Comparison of ENCODE assay signal across 11 mouse cellular contexts in the genomic region with DNA sequence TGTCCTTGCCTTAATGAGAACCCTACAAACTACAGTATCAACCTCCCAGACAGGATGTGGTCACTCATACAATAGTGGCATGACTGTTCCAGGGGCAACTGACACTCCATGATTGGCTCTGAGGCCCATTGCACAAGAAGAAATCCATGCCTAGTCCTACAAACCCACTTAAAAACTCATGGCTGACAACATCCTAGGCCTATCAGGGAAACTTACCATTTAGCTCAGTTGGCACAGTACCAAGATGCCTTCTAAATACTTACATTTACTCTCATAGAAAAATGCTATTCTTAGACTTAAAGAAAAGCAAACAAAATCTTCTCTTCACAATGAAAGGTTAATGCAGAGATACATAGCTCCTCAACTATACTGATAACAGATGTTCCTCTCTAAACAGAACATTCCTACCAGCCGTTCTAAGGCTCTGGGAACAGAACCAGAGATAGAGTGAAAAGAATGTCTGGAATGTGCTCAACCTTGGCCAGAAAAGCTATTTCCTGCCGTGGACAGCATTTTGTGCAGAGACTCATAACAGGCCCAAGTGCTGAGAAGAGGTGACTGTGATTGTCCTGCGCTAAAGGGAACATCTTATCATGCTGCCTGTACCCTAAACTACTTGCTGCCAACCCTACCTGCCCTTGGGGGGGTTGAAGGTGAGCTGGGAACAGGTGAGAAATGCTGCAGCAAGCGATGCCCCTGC. TPM values are rescaled to one million over a fixed set of nuclear protein-coding genes. Genes with fewer than 3 reads are reported as not detected.
DNase-seq lines count a peak whose midpoint lies in the region; ATAC-seq and TF ChIP-seq lines count a peak whose summit lies in the region.
"Had no signal": no experiment of that assay in that cellular context is flagged by ENCODE, and none has a peak within 500 bp of the region (broad histone marks: within the 10 kb centered on the region; RNA-seq: fewer than 3 reads in every experiment).

No protein-coding gene starts in this region.

- TF ChIP-seq CTCF in kidney, adult 2 months (conservative IDR thresholded peaks at IDR 0.05; ENCODE audit: insufficient read depth, insufficient read length, low read depth, low read length), result no peak
- no peak for TF ChIP-seq CTCF in layer of hippocampus, adult 2 months (conservative IDR thresholded peaks at IDR 0.05)
- no peak for TF ChIP-seq CTCF in thymus, adult 2 months (IDR thresholded peaks at IDR 0.05; ENCODE audit: borderline replicate concordance, control insufficient read depth, extremely low read depth, insufficient read depth, low read length, poor library complexity)

- intact Hi-C loops in heart, postnatal 10 days (cut with DNase I), result loop anchor here (2.0 kb wide), 1 partner anchor 38 kb away; no protein-coding TSS in a partner anchor

- 0 out of 2 replicates have a peak, but pooled peaks have one; percentile 28 for ATAC-seq in megakaryocyte progenitor cell, adult 5-6 weeks (replicated peaks; ENCODE audit: poor library complexity)

- no peak for TF ChIP-seq POLR2A in kidney, adult 2 months (IDR thresholded peaks at IDR 0.05; ENCODE audit: low read depth, low read length)
- no peak for TF ChIP-seq POLR2A in thymus, adult 2 months (IDR thresholded peaks at IDR 0.05; ENCODE audit: control insufficient read depth, extremely low read depth, insufficient read depth, low read length, poor library complexity)

- peak; percentile 60 for DNase-seq in kidney, adult 2 months
- DNase-seq in kidney, adult 11 months, result no peak
- DNase-seq in embryo, embryonic 11 days, result peak; percentile 11
- peak; percentile 63 to 66 for DNase-seq in heart, postnatal 10 days
- no peak for DNase-seq in layer of hippocampus, adult 2 months (ENCODE audit: low spot score in 2 of 2)
- no peak for DNase-seq in thymus, adult 2 months
- no peak for DNase-seq in layer of hippocampus, postnatal 10 days (ENCODE audit: low spot score in 2 of 2)
- DNase-seq: cerebellum, adult 11 months had no signal

- H3K27me3 ChIP-seq in kidney, adult 2 months (replicated peaks; ENCODE audit: control insufficient read depth, insufficient read depth, low read length), result no peaks in the 10 kb centered on the region
- H3K27me3 ChIP-seq in thymus, adult 2 months (ENCODE audit: control insufficient read depth, insufficient read depth, low read length), result no peaks in the 10 kb centered on the region

- H3K4me3 ChIP-seq in kidney, adult 2 months (ENCODE audit: insufficient read depth, low read depth, low read length), result no peak overlapping the region
- H3K4me3 ChIP-seq in layer of hippocampus, adult 2 months, result no peak overlapping the region
- H3K4me3 ChIP-seq in thymus, adult 2 months (ENCODE audit: control insufficient read depth, insufficient read depth, low read length), result no peak overlapping the region

- H3K4me1 ChIP-seq in kidney, adult 2 months (ENCODE audit: control insufficient read depth, insufficient read depth, low read length), result no peaks in the 10 kb centered on the region
- H3K4me1 ChIP-seq in thymus, adult 2 months (replicated peaks; ENCODE audit: control insufficient read depth, insufficient read depth, low read length), result no peaks in the 10 kb centered on the region

- H3K27ac ChIP-seq in kidney, adult 2 months (ENCODE audit: insufficient read depth, low read depth, low read length), result no peak overlapping the region; the same call in 1 of the 2 replicates
- no peak overlapping the region for H3K27ac ChIP-seq in layer of hippocampus, adult 2 months
- H3K27ac ChIP-seq in thymus, adult 2 months (ENCODE audit: control insufficient read depth, insufficient read depth, low read length), result no peak overlapping the region
- H3K27ac ChIP-seq: macrophage had no signal

- WGBS in kidney, adult 2 months, result 34% methylated on average over 4 of the region's 4 CpGs
- 91% methylated on average over 4 of the region's 4 CpGs for WGBS in thymus, adult 2 months

- no peaks in the 10 kb centered on the region for H3K36me3 ChIP-seq in kidney, adult 2 months (ENCODE audit: control insufficient read depth, insufficient read depth, low read length)
- no peaks in the 10 kb centered on the region for H3K36me3 ChIP-seq in thymus, adult 2 months (ENCODE audit: control insufficient read depth, insufficient read depth, low read length)

RNA-seq across cellular contexts. Expression of a gene that starts 37.9 kb away (rescaled TPM):
- 2.8 and 3.7 TPM in 2 replicates for polyA plus RNA-seq in kidney, adult 2 months (2012; rRNA removed)
- total RNA-seq in heart, postnatal 10 days (2021), result 1 to 10 TPM; 4.9 to 6.0 TPM
- total RNA-seq in megakaryocyte progenitor cell, adult 5-6 weeks (2015), result 6.4 and 6.9 TPM in 2 replicates
- total RNA-seq in megakaryocyte progenitor cell, adult 5-6 weeks (2017), result 2.0 and 3.3 TPM in 2 replicates
- total RNA-seq in layer of hippocampus, adult 2 months (2021), result 1 to 10 TPM; 1.0 to 1.2 TPM
- polyA plus RNA-seq in thymus, adult 2 months (2012; rRNA removed), result 0.93 and 1.0 TPM in 2 replicates
- 1 to 10 TPM; 3.7 to 3.8 TPM for total RNA-seq in layer of hippocampus, postnatal 10 days (2021)

RNA-seq across cellular contexts. Expression of a gene that starts 45.9 kb away (rescaled TPM):
- polyA plus RNA-seq in kidney, adult 2 months (2012; rRNA removed), result not detected in 2 replicates
- not detected for total RNA-seq in heart, postnatal 10 days (2021)
- total RNA-seq in megakaryocyte progenitor cell, adult 5-6 weeks (2015), result 0.95 TPM in 1 of 2 replicates, not detected in the other
- total RNA-seq in megakaryocyte progenitor cell, adult 5-6 weeks (2017), result not detected in 2 replicates
- not detected for total RNA-seq in layer of hippocampus, adult 2 months (2021)
- polyA plus RNA-seq in thymus, adult 2 months (2012; rRNA removed), result not detected in 2 replicates
- total RNA-seq in layer of hippocampus, postnatal 10 days (2021), result not detected
- total RNA-seq: neutrophil, adult 5-6 weeks had no signal

Comparison
In these comparisons a context has a peak if more than half of its experiments do, and no peak if none do; other contexts are left out.
1. DNase-seq: peak in kidney, adult 2 months (single experiment), embryo, embryonic 11 days (single experiment) and heart, postnatal 10 days (2 of 2); none in kidney, adult 11 months (single experiment), layer of hippocampus, adult 2 months (0 of 2), thymus, adult 2 months (single experiment) and layer of hippocampus, postnatal 10 days (0 of 2).